Comparison of ENCODE assay signal across 14 mouse cellular contexts in the genomic region with DNA sequence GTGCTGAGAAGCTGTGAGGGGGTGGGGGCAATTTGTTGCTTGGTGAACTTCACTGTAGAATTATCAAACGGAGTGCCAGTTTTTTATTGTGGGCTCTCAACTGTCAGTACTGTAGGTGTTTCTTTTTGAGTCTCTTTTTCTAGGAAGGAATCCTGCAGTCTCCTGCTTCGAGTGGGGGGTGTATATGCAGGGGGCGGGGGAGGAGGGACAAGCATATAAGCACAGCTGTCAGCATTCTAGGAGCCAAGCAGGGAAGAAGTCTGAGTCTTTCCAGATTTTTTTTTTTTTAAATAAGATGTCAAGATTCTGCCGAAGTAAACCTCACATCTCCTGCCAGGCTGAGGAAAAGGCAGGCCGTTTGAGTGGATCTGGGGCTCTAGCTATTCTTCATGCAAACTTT.
"Had no signal": no experiment of that assay in that cellular context is flagged by ENCODE, and none has a peak within 500 bp of the region (broad histone marks: within the 10 kb centered on the region; RNA-seq: fewer than 3 reads in every experiment).

No protein-coding gene starts in this region.

- H3K27me3 ChIP-seq: intestine, embryonic 15.5 days; liver, embryonic 13.5 days; neural tube, embryonic 12.5 days; stomach, embryonic 15.5 days had no signal

- H3K9ac ChIP-seq: intestine, embryonic 15.5 days; limb, embryonic 12.5 days; liver, embryonic 13.5 days; liver, postnatal 0 days; midbrain, embryonic 15.5 days; neural tube, embryonic 12.5 days; stomach, embryonic 15.5 days had no signal

- ATAC-seq: intestine, embryonic 15.5 days; liver, postnatal 0 days; midbrain, embryonic 15.5 days had no signal

- H3K4me3 ChIP-seq: intestine, embryonic 15.5 days; limb, embryonic 12.5 days; liver, embryonic 13.5 days; megakaryocyte, embryonic 14.5 days; midbrain, embryonic 15.5 days; neural tube, embryonic 12.5 days; stomach, embryonic 15.5 days had no signal

- H3K4me2 ChIP-seq: intestine, embryonic 15.5 days; limb, embryonic 12.5 days; liver, embryonic 13.5 days; midbrain, embryonic 11.5 days; midbrain, embryonic 15.5 days; neural tube, embryonic 12.5 days; stomach, embryonic 15.5 days had no signal

- DNase-seq: kidney, adult 18-20 months; kidney, postnatal 14 days; liver; liver, embryonic 13.5 days; liver, postnatal 0 days; thymus, postnatal 4 days had no signal

- H3K4me1 ChIP-seq: intestine, embryonic 15.5 days; limb, embryonic 12.5 days; liver, embryonic 13.5 days; megakaryocyte, embryonic 14.5 days; midbrain, embryonic 15.5 days; neural tube, embryonic 12.5 days; stomach, embryonic 15.5 days had no signal

- H3K27ac ChIP-seq: intestine, embryonic 15.5 days; limb, embryonic 12.5 days; liver, embryonic 13.5 days; macrophage; midbrain, embryonic 15.5 days; neural tube, embryonic 12.5 days; stomach, embryonic 15.5 days had no signal

- H3K36me3 ChIP-seq: intestine, embryonic 15.5 days; limb, embryonic 12.5 days; liver, embryonic 13.5 days; midbrain, embryonic 15.5 days; neural tube, embryonic 12.5 days; stomach, embryonic 15.5 days had no signal

- H3K9me3 ChIP-seq: intestine, embryonic 15.5 days; limb, embryonic 12.5 days; liver, embryonic 13.5 days; megakaryocyte, embryonic 14.5 days; midbrain, embryonic 15.5 days; neural tube, embryonic 12.5 days; stomach, embryonic 15.5 days had no signal
